Mouse (Mus musculus): ENCODE data around the gene Wnt9a.
"Not testable (repeated sequence)": the region's sequence is repeated elsewhere in the genome, so short reads cannot be mapped to it uniquely, and the experiment has no call there.

Gene Wnt9a

DNA sequence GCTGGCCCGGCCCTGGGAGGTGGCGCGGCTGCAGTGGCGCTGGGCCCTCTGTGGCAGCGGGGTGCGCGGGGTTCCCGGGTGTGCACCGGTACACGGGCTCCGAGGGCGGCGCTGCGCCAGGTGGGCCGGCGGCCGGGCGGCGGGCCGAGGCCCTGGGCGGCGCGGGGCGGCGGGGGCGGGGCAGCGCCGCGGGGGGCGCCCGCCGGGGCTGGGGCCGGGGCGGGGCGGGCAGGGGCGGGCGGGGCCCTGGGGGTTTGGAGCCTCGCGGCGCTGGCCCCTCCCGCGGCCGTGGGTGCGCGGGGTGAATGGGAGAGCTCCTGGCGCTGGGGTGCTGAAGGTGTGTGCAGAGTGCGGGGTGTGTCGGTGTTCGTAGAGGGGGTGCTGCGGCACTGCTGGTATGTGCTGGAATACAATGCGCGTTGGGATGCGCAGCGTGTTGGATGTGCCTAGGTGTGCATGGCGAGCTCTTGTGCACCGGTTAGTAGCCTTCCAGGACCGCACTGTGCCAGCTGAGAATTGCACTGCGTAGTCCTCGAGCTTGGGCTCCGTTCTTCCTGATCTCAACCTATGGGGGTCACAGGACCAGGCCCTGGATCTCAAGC lies 15.9 kb upstream of the Wnt9a start, which contains the start of gene Wnt3a:
Wnt3a (minus strand) TSS at position 51 of the 602 bp plus-strand sequence.
- Histone ChIP-seq H3K4me1 (replicated peaks; ENCODE audit: low read depth, low read length) (peaks cover 41% of the 10 kb centered on the region), H3K36me3 (ENCODE audit: insufficient read depth, low read length) (no peaks in the 10 kb centered on the region), H3K27me3 (ENCODE audit: insufficient read depth, low read length) (peaks cover 74% of the 10 kb centered on the region), H3K9me3 (ENCODE audit: low read length) (peaks cover 5% of the 10 kb centered on the region; the same call in 1 of the 2 replicates), H3K4me3 (replicated peaks; ENCODE audit: low read length) (peak within 1 kb of the TSS; percentile 79)
- TF ChIP-seq NANOG (IDR thresholded peaks at IDR 0.05; ENCODE audit: borderline replicate concordance, low read length) (no peak), POU5F1 (IDR thresholded peaks at IDR 0.05; ENCODE audit: borderline replicate concordance, low read length) (no peak), CTCF (conservative IDR thresholded peaks at IDR 0.05; ENCODE audit: low read length) (no peak)

DNA sequence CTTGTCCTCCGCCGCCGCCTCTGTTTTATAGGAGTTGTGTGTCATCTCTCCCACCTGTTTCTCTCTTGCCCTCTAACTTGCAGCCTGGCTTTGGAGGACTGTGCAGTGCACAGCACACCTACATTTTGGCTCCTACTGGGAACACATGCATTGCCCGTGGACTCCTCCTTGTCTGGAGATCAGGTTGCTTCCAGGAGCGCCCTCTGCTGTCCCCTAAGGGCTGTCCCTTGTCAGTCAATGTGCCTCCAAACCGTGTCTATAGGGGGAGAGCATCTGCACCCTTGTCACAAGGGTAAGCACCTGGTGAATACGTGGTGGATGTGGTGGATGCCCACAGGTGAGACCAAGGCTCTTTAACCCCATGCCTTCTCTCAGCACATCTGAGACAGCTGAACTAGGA lies 13.1 kb upstream of the Wnt9a start:
- no peak overlapping the region for H3K4me3 ChIP-seq (replicated peaks; ENCODE audit: low read length)
- TF ChIP-seq POU5F1 (IDR thresholded peaks at IDR 0.05; ENCODE audit: borderline replicate concordance, low read length), result no peak
- TF ChIP-seq CTCF (conservative IDR thresholded peaks at IDR 0.05; ENCODE audit: low read length), result peak; percentile 61
- TF ChIP-seq NANOG (IDR thresholded peaks at IDR 0.05; ENCODE audit: borderline replicate concordance, low read length), result no peak
- H3K9me3 ChIP-seq (ENCODE audit: low read length), result no peaks in the 10 kb centered on the region
- H3K27me3 ChIP-seq (ENCODE audit: insufficient read depth, low read length), result peaks cover 63% of the 10 kb centered on the region
- no peaks in the 10 kb centered on the region for H3K36me3 ChIP-seq (ENCODE audit: insufficient read depth, low read length)
- H3K4me1 ChIP-seq (replicated peaks; ENCODE audit: low read depth, low read length), result peaks cover 51% of the 10 kb centered on the region

DNA sequence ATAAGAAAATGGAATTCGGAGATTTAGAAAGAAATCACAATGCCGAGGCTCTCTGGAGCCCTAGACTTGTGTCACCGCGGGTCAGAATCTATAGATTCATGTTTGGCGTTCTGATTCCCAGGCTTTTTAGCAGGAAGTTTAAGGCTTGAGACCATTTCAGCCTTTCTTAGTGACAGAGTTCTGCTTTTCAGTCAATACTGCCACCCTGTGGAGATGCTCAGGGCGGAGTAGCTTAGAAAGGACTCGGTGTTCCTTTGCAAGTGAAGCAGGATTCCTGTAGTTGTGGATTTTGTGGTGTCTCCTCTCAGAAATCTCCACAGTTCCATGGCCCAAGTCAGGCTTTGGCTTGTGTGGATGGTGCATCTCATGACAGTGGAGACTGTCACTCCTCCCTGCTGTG lies 8.8 kb upstream of the Wnt9a start:
- Histone ChIP-seq H3K4me3 (replicated peaks; ENCODE audit: low read length) (no peak overlapping the region), H3K27me3 (ENCODE audit: insufficient read depth, low read length) (peaks cover 36% of the 10 kb centered on the region), H3K9me3 (ENCODE audit: low read length) (no peaks in the 10 kb centered on the region), H3K36me3 (ENCODE audit: insufficient read depth, low read length) (no peaks in the 10 kb centered on the region), H3K4me1 (replicated peaks; ENCODE audit: low read depth, low read length) (peaks cover 32% of the 10 kb centered on the region)
- TF ChIP-seq NANOG (IDR thresholded peaks at IDR 0.05; ENCODE audit: borderline replicate concordance, low read length), result no peak
- no peak for TF ChIP-seq POU5F1 (IDR thresholded peaks at IDR 0.05; ENCODE audit: borderline replicate concordance, low read length)
- TF ChIP-seq CTCF (conservative IDR thresholded peaks at IDR 0.05; ENCODE audit: low read length), result peak; percentile 56

DNA sequence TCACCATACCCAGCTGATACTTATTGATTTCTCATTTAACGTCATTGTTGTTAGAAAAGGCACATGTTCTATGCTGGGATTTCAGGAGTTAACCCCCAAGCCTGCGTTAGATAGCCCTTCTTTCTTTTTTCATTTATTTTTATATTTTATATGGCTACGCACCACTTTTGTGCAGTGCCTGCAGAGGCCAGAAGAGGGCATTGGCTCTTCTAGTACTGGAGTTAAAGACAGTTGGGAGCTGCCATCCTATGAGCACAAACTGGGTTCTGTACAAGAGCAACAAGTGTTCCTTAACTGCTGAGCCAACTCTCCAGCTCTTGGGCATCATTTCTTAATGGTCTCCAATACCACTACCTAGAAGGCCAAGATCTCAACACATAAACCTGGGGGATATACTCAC lies 6.5 kb upstream of the Wnt9a start:
- Histone ChIP-seq H3K9me3 (ENCODE audit: low read length) (no peaks in the 10 kb centered on the region), H3K36me3 (ENCODE audit: insufficient read depth, low read length) (no peaks in the 10 kb centered on the region), H3K4me1 (replicated peaks; ENCODE audit: low read depth, low read length) (peaks cover 27% of the 10 kb centered on the region), H3K27me3 (ENCODE audit: insufficient read depth, low read length) (peaks cover 51% of the 10 kb centered on the region), H3K4me3 (replicated peaks; ENCODE audit: low read length) (no peak overlapping the region)
- no peak for TF ChIP-seq POU5F1 (IDR thresholded peaks at IDR 0.05; ENCODE audit: borderline replicate concordance, low read length)
- TF ChIP-seq CTCF (conservative IDR thresholded peaks at IDR 0.05; ENCODE audit: low read length), result peak; percentile 50

DNA sequence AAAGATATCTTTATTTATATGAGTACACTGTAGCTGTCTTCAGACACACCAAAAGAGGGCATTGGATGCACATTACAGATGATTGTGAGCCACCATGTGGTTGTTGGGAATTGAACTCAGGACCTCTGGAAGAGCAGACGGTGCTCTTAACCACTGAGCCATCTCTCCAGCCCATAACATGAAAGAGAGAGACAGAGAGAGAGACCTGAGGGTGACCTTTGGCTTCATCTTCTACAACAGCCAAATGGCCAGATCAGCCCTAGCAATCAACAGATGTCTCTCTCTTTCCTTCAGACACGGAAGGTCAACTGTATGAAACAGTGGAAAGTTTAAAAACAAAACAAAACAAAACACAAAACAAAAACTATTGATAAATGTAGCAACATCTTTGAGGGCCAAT lies 5.7 kb upstream of the Wnt9a start:
- H3K4me1 ChIP-seq (replicated peaks; ENCODE audit: low read depth, low read length), result peaks cover 32% of the 10 kb centered on the region
- not testable (repeated sequence) for H3K4me3 ChIP-seq (replicated peaks; ENCODE audit: low read length); H3K36me3 ChIP-seq (ENCODE audit: insufficient read depth, low read length); H3K9me3 ChIP-seq (ENCODE audit: low read length)
- peaks cover 60% of the 10 kb centered on the region for H3K27me3 ChIP-seq (ENCODE audit: insufficient read depth, low read length)

DNA sequence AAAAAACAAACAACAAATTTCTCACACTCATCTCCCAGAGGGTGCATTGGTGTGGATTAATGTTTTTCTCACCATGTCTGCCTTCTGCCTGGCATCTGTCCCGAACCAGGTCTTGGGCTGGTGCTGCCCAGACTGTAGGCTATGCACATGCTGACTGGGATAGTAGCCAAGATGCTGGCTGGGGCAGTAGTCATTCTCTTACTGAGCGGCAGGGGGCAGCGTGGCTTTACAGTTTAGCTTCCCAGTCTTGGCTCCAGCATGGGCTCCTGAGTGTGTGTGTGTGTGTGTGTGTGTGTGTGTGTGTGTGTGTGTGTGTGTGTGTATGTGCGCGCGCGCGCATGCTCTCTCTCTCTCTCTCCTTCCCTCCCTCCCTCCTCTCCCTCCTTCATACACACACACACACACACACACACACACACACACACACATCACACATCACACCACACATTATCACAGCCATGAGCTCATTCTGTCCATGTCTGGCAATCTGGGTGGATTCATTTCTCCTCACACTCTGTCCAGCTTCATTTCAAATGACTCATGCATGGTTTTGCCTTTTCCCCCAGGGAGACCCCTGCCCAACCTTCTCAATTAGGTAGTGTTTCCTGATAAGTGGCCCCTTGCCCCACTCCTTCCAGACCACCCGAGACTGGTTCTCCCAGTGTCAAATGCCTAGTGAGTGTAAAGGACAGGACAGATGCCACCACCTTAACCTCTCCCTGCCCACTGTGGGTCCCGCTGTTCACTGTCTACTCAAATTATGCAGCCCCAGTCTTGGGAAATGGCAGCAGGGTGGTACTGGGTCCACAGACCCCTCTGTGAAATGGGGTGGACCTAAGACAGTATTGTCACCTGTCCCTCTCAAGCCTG lies 3.8 kb upstream of the Wnt9a start:
- peaks cover 37% of the 10 kb centered on the region for H3K4me1 ChIP-seq (replicated peaks; ENCODE audit: low read depth, low read length)
- TF ChIP-seq CTCF (conservative IDR thresholded peaks at IDR 0.05; ENCODE audit: low read length) (peak; percentile 62), NANOG (IDR thresholded peaks at IDR 0.05; ENCODE audit: borderline replicate concordance, low read length) (no peak)
- H3K9me3 ChIP-seq (ENCODE audit: low read length), result no peaks in the 10 kb centered on the region
- H3K27me3 ChIP-seq (ENCODE audit: insufficient read depth, low read length), result peaks cover 66% of the 10 kb centered on the region
- no peak overlapping the region for H3K4me3 ChIP-seq (replicated peaks; ENCODE audit: low read length)
- no peaks in the 10 kb centered on the region for H3K36me3 ChIP-seq (ENCODE audit: insufficient read depth, low read length)

DNA sequence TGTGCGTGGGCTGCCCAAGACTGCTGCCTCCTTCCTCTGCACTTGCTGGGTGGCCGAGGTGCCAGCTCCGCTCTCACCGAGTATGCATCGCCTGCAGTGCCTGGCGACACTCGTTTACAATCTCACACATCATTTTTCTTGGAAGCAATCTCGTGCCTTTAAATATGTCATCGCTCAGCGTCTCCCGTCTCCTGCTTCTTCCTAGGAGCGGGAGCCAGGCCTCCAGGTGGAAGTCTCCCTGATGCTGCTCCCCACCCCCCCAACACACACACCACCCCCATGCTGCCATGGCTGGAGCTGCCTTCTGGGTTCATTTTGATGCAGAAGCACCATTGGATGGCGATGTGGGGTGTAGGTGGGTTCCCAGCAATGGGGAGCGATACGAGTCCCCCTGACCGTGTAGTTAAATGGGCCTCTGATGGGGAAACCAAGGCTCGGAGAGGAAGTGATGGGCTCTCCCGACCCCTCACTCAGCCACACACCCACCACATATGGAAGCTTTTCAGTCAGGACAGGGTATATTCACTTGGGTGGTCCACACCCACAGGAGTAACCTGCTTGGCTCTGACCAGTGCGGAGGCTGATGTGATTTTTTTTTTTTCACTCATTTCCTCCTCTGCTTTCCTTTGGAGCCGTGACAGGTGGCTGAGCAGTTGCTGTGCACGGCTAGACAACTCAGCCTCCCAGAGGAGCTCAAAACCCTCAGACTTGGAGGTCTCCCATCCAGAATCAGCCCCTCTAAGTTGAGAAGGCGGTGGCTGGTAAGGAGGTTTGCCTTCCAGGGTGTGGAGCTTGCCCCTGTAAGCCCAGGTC lies 1.5 kb upstream of the Wnt9a start:
- Histone ChIP-seq H3K36me3 (ENCODE audit: insufficient read depth, low read length) (no peaks in the 10 kb centered on the region), H3K27me3 (ENCODE audit: insufficient read depth, low read length) (peaks cover 68% of the 10 kb centered on the region), H3K4me1 (replicated peaks; ENCODE audit: low read depth, low read length) (peaks cover 53% of the 10 kb centered on the region), H3K4me3 (replicated peaks; ENCODE audit: low read length) (no peak overlapping the region), H3K9me3 (ENCODE audit: low read length) (no peaks in the 10 kb centered on the region)
- TF ChIP-seq NANOG (IDR thresholded peaks at IDR 0.05; ENCODE audit: borderline replicate concordance, low read length) (no peak), POU5F1 (IDR thresholded peaks at IDR 0.05; ENCODE audit: borderline replicate concordance, low read length) (no peak), CTCF (conservative IDR thresholded peaks at IDR 0.05; ENCODE audit: low read length) (no peak)

DNA sequence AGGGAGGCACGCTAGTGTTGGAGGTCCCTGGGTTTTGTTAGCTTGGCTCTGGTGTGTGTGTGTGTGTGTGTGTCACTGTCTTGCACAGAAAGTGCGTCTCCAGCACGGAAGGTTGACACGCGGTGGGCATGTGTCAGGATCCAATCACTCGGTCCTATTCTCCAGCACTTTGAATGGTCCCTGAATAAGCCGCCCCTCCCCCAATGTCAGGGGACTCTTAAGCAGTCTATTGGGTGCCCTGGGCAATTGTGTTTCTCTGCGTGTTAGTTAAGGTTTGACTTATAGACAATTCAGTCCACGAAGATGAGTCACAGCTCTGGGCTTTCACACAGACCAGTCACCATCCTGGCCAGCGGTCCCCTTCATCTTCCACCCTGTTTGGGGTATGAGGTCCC lies 910 bp upstream of the Wnt9a start:
- H3K36me3 ChIP-seq (ENCODE audit: insufficient read depth, low read length), result no peaks in the 10 kb centered on the region
- H3K4me3 ChIP-seq (replicated peaks; ENCODE audit: low read length), result peak overlapping the region; percentile 82
- peaks cover 69% of the 10 kb centered on the region for H3K27me3 ChIP-seq (ENCODE audit: insufficient read depth, low read length)
- no peaks in the 10 kb centered on the region for H3K9me3 ChIP-seq (ENCODE audit: low read length)
- peaks cover 47% of the 10 kb centered on the region for H3K4me1 ChIP-seq (replicated peaks; ENCODE audit: low read depth, low read length)
- TF ChIP-seq NANOG (IDR thresholded peaks at IDR 0.05; ENCODE audit: borderline replicate concordance, low read length), result no peak
- no peak for TF ChIP-seq CTCF (conservative IDR thresholded peaks at IDR 0.05; ENCODE audit: low read length)
- TF ChIP-seq POU5F1 (IDR thresholded peaks at IDR 0.05; ENCODE audit: borderline replicate concordance, low read length), result no peak
